Mouse (Mus musculus): ENCODE data around the gene Rilpl1.
"Not testable (repeated sequence)": the region's sequence is repeated elsewhere in the genome, so short reads cannot be mapped to it uniquely, and the experiment has no call there.

GRCm38 (mm10) chr5:124460922-124461321, 70.3 kb downstream of the Rilpl1 start:
- TF ChIP-seq MAFK (IDR thresholded peaks at IDR 0.05; ENCODE audit: insufficient read depth, low read depth, low read length); CHD2 (IDR thresholded peaks at IDR 0.05; ENCODE audit: low read depth, low read length); HCFC1 (IDR thresholded peaks at IDR 0.05; ENCODE audit: borderline replicate concordance, insufficient read depth, low read length); ZC3H11A (IDR thresholded peaks at IDR 0.05; ENCODE audit: borderline replicate concordance, low read depth, low read length): not testable (repeated sequence)
